Mouse (Mus musculus): ENCODE results near the gene Robo3. TPM values are rescaled to one million over a fixed set of nuclear protein-coding genes. Genes with fewer than 3 reads are reported as not detected.
A peak's percentile ranks its signal among the peaks of the same experiment; 100 is the strongest.

Robo3 gene
- polyA plus RNA-seq, 1 experiment from 2014 or later: 0.16 TPM

GRCm38 (mm10) chr9:37457151-37457550 is 24.1 kb upstream of the Robo3 start:
- peaks cover 19% of the 10 kb centered on the region for H3K4me1 ChIP-seq (ENCODE audit: control insufficient read depth, insufficient read depth, low read length)
- H3K9me3 ChIP-seq (ENCODE audit: control insufficient read depth, low read length): no peaks in the 10 kb centered on the region
- H3K36me3 ChIP-seq (ENCODE audit: control insufficient read depth, insufficient read depth, low read length): no peaks in the 10 kb centered on the region
- H3K27me3 ChIP-seq (ENCODE audit: control insufficient read depth, insufficient read depth, low read length): peaks cover 95% of the 10 kb centered on the region
- peak; percentile 27 for DNase-seq (ENCODE audit: low spot score)
- WGBS: 41% methylated on average over 1 of the region's 1 CpGs
- no peak overlapping the region for H3K9ac ChIP-seq (ENCODE audit: low read length)
- no peak overlapping the region for H3K4me3 ChIP-seq (ENCODE audit: low read depth, low read length)
- ATAC-seq (ENCODE audit: insufficient number of reproducible peaks, low FRiP score, low TSS enrichment, low read depth): no peak
- no peak overlapping the region for H3K4me2 ChIP-seq (ENCODE audit: low read depth, severe bottlenecking)
- no peak overlapping the region for H3K27ac ChIP-seq (replicated peaks; ENCODE audit: low read depth, low read length)

DNA sequence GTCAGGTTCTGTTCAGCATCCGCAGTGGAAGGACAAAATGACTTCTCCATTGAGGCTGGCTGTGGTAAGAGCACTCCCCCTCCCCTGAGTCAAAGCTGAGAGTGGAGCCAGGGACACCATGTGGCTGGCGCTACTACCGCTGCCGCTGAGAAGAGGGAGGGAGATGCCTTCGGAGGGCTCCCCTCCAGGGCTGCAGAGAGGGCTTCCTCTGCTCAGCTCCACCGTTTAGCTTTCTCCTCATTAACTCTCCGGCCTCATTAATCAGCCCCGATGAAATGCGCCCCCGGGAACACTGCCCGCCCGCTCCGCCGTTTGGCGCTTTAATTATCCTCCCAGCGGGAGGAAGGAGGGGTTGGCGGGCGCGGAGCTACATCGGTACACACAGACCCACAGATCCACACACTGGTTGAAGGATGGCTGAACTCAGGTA is 23.4 kb upstream of the Robo3 start:
- peaks cover 19% of the 10 kb centered on the region for H3K4me1 ChIP-seq (ENCODE audit: control insufficient read depth, insufficient read depth, low read length)
- WGBS: under 1% methylated on average over 20 of the region's 20 CpGs
- DNase-seq (ENCODE audit: low spot score): peak; percentile 64
- no peak overlapping the region for H3K9ac ChIP-seq (ENCODE audit: low read length)
- H3K27ac ChIP-seq (replicated peaks; ENCODE audit: low read depth, low read length): no peak overlapping the region
- peak; percentile 59; the same call in 1 of the 2 replicates for ATAC-seq (ENCODE audit: insufficient number of reproducible peaks, low FRiP score, low TSS enrichment, low read depth)
- no peaks in the 10 kb centered on the region for H3K36me3 ChIP-seq (ENCODE audit: control insufficient read depth, insufficient read depth, low read length)
- H3K4me3 ChIP-seq (ENCODE audit: low read depth, low read length): 0 out of 2 replicates have a peak overlapping the region, but pooled peaks have one; percentile 7
- H3K9me3 ChIP-seq (ENCODE audit: control insufficient read depth, low read length): no peaks in the 10 kb centered on the region
- H3K4me2 ChIP-seq (ENCODE audit: low read depth, severe bottlenecking): peak overlapping the region; percentile 53
- H3K27me3 ChIP-seq (ENCODE audit: control insufficient read depth, insufficient read depth, low read length): peaks cover 92% of the 10 kb centered on the region

GRCm38 (mm10) chr9:37455868-37456267 is 22.8 kb upstream of the Robo3 start:
- peak overlapping the region; percentile 4; the same call in 1 of the 2 replicates for H3K4me2 ChIP-seq (ENCODE audit: low read depth, severe bottlenecking)
- H3K9me3 ChIP-seq (ENCODE audit: control insufficient read depth, low read length): no peaks in the 10 kb centered on the region
- no peaks in the 10 kb centered on the region for H3K36me3 ChIP-seq (ENCODE audit: control insufficient read depth, insufficient read depth, low read length)
- peaks cover 90% of the 10 kb centered on the region for H3K27me3 ChIP-seq (ENCODE audit: control insufficient read depth, insufficient read depth, low read length)
- no peak overlapping the region for H3K27ac ChIP-seq (replicated peaks; ENCODE audit: low read depth, low read length)
- peaks cover 19% of the 10 kb centered on the region for H3K4me1 ChIP-seq (ENCODE audit: control insufficient read depth, insufficient read depth, low read length)
- H3K4me3 ChIP-seq (ENCODE audit: low read depth, low read length): no peak overlapping the region
- no peak overlapping the region for H3K9ac ChIP-seq (ENCODE audit: low read length)
- ATAC-seq (ENCODE audit: insufficient number of reproducible peaks, low FRiP score, low TSS enrichment, low read depth) (no peak), DNase-seq (ENCODE audit: low spot score) (no peak)
- WGBS: 3% methylated on average over 8 of the region's 8 CpGs

DNA sequence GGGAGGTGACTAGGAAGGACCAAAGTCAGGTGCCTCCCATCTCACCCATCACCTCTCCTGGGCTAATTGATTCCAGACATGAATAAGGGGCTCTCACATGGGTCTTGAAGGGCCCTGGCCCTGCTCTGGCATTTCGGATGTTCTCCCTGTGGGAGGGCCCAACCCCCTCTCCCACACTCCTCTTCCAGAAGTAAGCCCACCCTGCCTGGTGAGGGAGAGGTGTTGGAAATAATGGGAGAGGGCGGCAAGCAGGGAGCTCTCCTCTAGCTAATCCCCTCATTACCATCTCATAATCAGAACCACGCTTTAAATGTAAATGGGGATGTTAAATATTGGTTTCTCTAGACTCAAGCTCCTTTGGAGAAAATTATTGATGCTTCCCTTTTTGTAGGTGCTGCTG is 21.9 kb upstream of the Robo3 start:
- Histone ChIP-seq H3K9ac (ENCODE audit: low read length) (no peak overlapping the region), H3K4me1 (ENCODE audit: control insufficient read depth, insufficient read depth, low read length) (peaks cover 11% of the 10 kb centered on the region), H3K4me3 (ENCODE audit: low read depth, low read length) (no peak overlapping the region), H3K27ac (replicated peaks; ENCODE audit: low read depth, low read length) (no peak overlapping the region), H3K9me3 (ENCODE audit: control insufficient read depth, low read length) (no peaks in the 10 kb centered on the region), H3K4me2 (ENCODE audit: low read depth, severe bottlenecking) (no peak overlapping the region), H3K27me3 (ENCODE audit: control insufficient read depth, insufficient read depth, low read length) (peaks cover 85% of the 10 kb centered on the region), H3K36me3 (ENCODE audit: control insufficient read depth, insufficient read depth, low read length) (no peaks in the 10 kb centered on the region)
- no peak for DNase-seq (ENCODE audit: low spot score)
- ATAC-seq (ENCODE audit: insufficient number of reproducible peaks, low FRiP score, low TSS enrichment, low read depth): no peak
- WGBS: 5% methylated on average over 3 of the region's 3 CpGs

DNA sequence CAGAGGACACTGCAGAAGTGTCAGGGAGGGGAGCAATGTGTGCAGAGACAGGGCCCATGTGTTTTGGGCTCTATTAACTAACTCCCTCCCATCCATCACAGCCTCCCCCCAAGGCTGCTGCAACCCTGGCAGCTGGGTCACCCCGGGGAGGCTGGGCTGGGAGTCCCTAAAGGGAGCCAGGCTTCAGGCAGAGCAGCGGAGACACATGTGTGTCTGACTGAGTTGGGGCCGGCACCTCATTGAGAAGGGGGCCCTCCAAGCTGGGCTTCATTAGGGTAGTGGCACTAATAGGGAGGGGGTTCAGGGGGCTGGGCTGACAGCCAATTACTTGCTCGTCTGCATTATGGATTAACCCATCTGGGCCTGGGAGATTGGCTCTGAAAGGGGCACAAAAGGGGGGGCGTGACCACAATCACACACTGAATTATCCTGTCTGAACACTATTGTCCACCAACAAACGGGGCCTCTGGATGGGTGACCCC is 21.0 kb upstream of the Robo3 start:
- H3K27ac ChIP-seq (replicated peaks; ENCODE audit: low read depth, low read length): no peak overlapping the region
- DNase-seq (ENCODE audit: low spot score) (no peak), ATAC-seq (ENCODE audit: insufficient number of reproducible peaks, low FRiP score, low TSS enrichment, low read depth) (no peak)
- peaks cover 77% of the 10 kb centered on the region for H3K27me3 ChIP-seq (ENCODE audit: control insufficient read depth, insufficient read depth, low read length)
- no peaks in the 10 kb centered on the region for H3K36me3 ChIP-seq (ENCODE audit: control insufficient read depth, insufficient read depth, low read length)
- H3K9ac ChIP-seq (ENCODE audit: low read length): no peak overlapping the region
- no peak overlapping the region for H3K4me2 ChIP-seq (ENCODE audit: low read depth, severe bottlenecking)
- 3% methylated on average over 6 of the region's 6 CpGs for WGBS
- no peaks in the 10 kb centered on the region for H3K9me3 ChIP-seq (ENCODE audit: control insufficient read depth, low read length)
- peaks cover 10% of the 10 kb centered on the region; the same call in 1 of the 2 replicates for H3K4me1 ChIP-seq (ENCODE audit: control insufficient read depth, insufficient read depth, low read length)
- H3K4me3 ChIP-seq (ENCODE audit: low read depth, low read length): no peak overlapping the region

GRCm38 (mm10) chr9:37453328-37453727 is 20.3 kb upstream of the Robo3 start:
- Histone ChIP-seq H3K36me3 (ENCODE audit: control insufficient read depth, insufficient read depth, low read length) (no peaks in the 10 kb centered on the region), H3K9ac (ENCODE audit: low read length) (no peak overlapping the region), H3K4me1 (ENCODE audit: control insufficient read depth, insufficient read depth, low read length) (peaks cover 10% of the 10 kb centered on the region; the same call in 1 of the 2 replicates), H3K4me3 (ENCODE audit: low read depth, low read length) (no peak overlapping the region), H3K9me3 (ENCODE audit: control insufficient read depth, low read length) (no peaks in the 10 kb centered on the region), H3K27me3 (ENCODE audit: control insufficient read depth, insufficient read depth, low read length) (peaks cover 70% of the 10 kb centered on the region), H3K27ac (replicated peaks; ENCODE audit: low read depth, low read length) (no peak overlapping the region), H3K4me2 (ENCODE audit: low read depth, severe bottlenecking) (no peak overlapping the region)
- ATAC-seq (ENCODE audit: insufficient number of reproducible peaks, low FRiP score, low TSS enrichment, low read depth) (no peak), DNase-seq (ENCODE audit: low spot score) (no peak)
- WGBS: 35% methylated on average over 4 of the region's 4 CpGs

GRCm38 (mm10) chr9:37452401-37452800 is 19.4 kb upstream of the Robo3 start:
- Histone ChIP-seq H3K4me2 (ENCODE audit: low read depth, severe bottlenecking) (no peak overlapping the region), H3K27ac (replicated peaks; ENCODE audit: low read depth, low read length) (no peak overlapping the region), H3K36me3 (ENCODE audit: control insufficient read depth, insufficient read depth, low read length) (no peaks in the 10 kb centered on the region), H3K4me3 (ENCODE audit: low read depth, low read length) (no peak overlapping the region), H3K9ac (ENCODE audit: low read length) (no peak overlapping the region), H3K27me3 (ENCODE audit: control insufficient read depth, insufficient read depth, low read length) (peaks cover 60% of the 10 kb centered on the region), H3K9me3 (ENCODE audit: control insufficient read depth, low read length) (no peaks in the 10 kb centered on the region), H3K4me1 (ENCODE audit: control insufficient read depth, insufficient read depth, low read length) (peaks cover 10% of the 10 kb centered on the region; the same call in 1 of the 2 replicates)
- no peak for DNase-seq (ENCODE audit: low spot score)
- WGBS: 2% methylated on average over 5 of the region's 5 CpGs
- no peak for ATAC-seq (ENCODE audit: insufficient number of reproducible peaks, low FRiP score, low TSS enrichment, low read depth)

DNA sequence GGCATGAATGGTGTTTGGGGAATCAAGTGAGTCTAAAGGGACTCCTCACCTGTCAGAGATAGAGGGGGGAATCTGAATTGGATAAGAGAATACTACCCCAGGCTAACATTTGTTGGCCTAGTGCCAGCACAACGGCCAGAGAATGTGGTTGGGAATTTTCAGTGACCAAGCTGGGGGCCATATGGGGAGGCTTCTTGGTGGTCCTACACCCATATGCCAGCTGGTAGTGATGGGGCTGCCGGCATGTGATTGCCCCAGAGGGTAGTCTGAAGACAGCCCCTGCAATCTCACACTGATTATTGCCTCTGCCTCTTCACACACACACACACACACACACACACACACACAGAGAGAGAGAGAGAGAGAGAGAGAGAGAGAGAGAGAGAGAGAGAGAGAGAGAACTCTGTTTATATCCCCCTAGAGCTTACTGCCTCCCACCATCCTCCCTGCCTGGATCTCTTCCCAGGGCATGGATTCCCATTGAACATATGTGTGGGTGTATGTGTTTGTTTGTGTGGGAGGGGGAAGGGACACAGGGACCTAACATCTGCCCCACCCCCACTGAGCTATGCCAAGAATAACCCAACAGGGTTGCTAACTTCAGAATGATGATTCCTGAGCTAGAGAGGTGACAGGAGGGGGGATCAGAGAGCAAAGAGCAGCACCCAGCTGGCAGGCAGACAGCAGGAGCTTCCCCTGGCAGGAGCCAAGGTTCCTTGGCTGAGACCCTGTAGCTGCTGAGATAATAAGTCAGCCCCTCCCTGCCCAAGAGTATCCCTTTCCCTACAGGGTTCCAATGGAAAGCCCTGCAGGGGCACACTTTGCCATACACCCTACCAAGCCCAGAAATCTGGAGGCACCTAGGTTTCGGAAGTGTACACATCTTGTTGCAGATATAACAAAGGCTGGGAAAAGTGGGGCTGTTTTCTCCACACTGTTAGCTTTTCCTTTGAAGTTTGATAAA is 5.0 kb upstream of the Robo3 start:
- ATAC-seq (ENCODE audit: insufficient number of reproducible peaks, low FRiP score, low TSS enrichment, low read depth) (no peak), DNase-seq (ENCODE audit: low spot score) (no peak)
- Histone ChIP-seq H3K4me3 (ENCODE audit: low read depth, low read length) (no peak overlapping the region), H3K4me2 (ENCODE audit: low read depth, severe bottlenecking) (no peak overlapping the region), H3K9me3 (ENCODE audit: control insufficient read depth, low read length) (no peaks in the 10 kb centered on the region), H3K9ac (ENCODE audit: low read length) (no peak overlapping the region), H3K27ac (replicated peaks; ENCODE audit: low read depth, low read length) (no peak overlapping the region), H3K4me1 (ENCODE audit: control insufficient read depth, insufficient read depth, low read length) (no peaks in the 10 kb centered on the region; the same call in 1 of the 2 replicates), H3K36me3 (ENCODE audit: control insufficient read depth, insufficient read depth, low read length) (no peaks in the 10 kb centered on the region), H3K27me3 (ENCODE audit: control insufficient read depth, insufficient read depth, low read length) (peaks cover 31% of the 10 kb centered on the region)
- WGBS: 33% methylated on average over 3 of the region's 3 CpGs
